Mouse (Mus musculus) 3T3-L1 (cell line): ENCODE measurements around the gene Bscl2.
"Not testable (repeated sequence)": the region's sequence is repeated elsewhere in the genome, so short reads cannot be mapped to it uniquely, and the experiment has no call there.

Experiments
- DNase-seq: peaks from one replicate; pipeline ENCODE4 v3.0.0-alpha.2; 2015; ENCODE audit warnings: low read depth, low spot score

Gene Bscl2

DNA sequence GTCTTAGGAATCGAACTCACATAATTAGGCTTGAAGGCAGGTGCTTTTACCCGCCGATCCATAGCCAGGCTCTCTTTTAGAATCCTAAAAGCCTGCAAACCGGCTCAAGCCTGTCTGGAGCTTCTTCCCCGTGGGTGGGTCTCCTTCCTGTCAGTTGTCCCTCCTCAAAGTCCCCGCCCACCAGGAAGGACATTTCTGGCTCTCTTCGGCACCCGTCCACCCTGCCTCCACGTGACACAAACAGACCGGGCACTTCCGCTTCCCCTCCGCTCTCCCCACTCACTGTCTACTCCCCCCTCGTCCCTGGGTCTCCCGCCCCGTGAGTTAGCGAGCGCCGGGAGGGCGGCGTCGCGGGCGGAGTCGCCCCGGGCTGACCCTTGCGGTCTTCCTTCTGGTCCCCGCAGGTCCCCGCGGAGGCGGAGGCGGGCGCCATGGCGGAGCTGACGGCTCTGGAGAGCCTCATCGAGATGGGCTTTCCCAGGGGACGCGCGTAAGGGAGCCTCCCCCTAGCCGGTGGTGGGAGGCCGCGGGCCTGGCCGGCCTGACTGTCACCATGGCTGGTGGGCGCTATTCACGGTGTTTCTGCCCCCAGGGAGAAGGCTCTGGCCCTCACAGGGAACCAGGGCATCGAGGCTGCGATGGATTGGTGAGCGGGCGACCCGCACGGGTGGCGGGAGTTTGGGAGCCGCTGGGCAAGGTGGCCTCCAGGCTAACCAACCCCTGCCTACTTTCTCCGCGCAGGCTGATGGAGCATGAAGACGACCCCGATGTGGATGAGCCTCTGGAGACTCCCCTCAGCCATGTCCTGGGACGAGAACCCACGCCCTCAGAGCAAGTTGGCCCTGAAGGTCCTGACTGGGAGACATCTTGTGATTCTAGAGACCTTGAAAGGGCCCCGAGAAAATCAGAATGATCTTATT, 34.3 kb downstream of the Bscl2 start, which contains the start of gene Ubxn1:
TSS of gene Ubxn1 (plus strand) at position 230 of the 920 bp plus-strand sequence.
- peak; percentile 100 for DNase-seq

DNA sequence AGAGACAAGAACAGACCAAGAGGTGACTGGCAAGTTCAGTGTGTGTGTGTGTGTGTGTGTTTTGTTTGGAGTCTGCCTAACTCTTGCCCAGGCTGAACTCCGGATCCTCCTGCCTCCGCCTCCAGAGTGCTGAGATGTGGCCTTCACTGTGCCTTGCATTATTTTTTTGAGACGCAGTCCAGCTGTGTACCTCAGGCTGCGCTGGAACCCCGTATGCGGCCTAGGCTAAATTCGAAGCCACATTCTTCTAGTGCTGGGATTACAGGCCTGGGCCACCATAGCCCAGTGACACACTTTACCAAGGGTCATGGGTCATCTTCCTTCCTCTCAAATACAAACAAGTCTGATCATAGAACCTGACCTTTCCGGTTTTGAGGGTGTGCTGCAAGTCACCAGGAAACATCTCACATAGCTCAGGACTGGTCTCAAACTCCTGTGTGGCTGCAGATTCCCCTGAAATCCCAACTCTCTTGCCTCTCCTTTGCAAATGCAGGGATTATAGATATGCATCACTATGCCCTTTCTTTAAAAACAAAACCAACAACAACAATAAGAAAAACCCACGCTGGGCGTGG, 35.1 kb downstream of the Bscl2 start:
- DNase-seq: no peak

DNA sequence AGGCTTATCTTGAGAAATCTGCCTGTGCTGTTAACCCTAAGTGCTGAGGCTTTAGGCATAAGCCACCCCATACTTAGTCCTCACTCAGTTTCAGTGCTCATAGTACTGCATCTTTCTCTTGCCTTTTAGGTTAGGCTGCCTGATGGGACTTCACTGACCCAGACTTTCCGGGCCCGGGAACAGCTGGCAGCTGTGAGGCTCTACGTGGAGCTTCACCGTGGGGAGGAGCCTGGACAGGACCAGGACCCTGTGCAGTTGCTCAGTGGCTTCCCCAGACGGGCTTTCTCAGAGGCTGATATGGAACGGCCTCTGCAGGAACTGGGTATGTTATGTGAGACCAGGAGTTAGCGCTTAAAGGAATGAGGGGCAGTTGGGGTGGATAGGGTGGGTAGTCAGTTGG, 37.8 kb downstream of the Bscl2 start:
- no peak for DNase-seq

DNA sequence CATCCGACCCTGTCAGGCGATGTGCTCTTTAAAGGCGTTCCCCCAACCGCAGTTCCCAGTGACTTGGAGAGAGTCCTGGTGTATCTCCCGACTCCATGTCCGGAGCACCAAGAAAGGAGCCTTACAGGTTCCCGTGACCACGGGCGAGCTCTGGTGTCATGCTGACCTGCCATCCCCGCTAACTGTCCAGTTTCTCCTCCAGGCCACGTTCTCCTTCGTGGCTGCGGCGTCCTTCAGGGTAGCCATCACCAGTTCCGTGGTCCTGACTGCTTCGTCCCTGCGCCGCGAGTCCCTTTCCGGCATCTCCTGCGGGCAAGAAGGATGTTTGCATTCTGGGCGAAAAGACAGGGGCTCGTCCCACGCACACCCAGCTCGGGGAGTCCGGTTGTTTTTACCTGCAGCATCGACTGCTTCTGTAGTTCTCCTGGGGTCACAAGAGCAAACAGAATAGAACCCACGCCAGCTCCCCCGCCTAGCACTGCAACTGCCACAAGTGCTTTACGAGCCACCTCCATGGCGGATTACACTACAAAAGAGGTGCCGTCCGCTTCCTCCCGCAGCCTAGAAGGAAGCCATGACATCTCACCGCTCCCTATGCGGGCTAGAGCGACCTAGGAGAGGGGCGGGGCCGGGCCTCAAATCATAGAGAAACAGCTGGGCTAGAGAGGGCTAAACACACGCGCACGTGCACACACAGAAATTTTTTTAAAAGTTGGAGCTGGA, 43.2 kb downstream of the Bscl2 start, which contains the start of gene Uqcc3:
TSS of gene Uqcc3 (minus strand) at position 613 of the 723 bp plus-strand sequence.
- DNase-seq: peak; percentile 94

DNA sequence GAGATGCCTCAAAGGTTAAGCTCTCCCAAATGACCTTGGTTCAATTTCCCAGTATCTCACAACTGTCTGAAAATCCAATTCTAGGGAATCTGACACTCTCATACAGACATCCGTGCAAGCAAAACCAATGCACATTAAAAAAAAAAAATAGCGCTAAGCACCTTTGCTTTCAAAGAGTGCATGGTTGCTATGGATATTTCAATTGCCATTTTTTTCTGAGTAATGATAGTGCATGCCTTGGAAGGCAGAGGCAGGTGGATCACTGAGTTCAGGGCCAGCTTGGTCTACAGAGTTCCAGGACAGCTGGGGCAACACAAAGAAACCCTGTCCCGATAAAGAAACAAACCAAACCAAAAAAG, 43.7 kb downstream of the Bscl2 start:
- DNase-seq: no peak

DNA sequence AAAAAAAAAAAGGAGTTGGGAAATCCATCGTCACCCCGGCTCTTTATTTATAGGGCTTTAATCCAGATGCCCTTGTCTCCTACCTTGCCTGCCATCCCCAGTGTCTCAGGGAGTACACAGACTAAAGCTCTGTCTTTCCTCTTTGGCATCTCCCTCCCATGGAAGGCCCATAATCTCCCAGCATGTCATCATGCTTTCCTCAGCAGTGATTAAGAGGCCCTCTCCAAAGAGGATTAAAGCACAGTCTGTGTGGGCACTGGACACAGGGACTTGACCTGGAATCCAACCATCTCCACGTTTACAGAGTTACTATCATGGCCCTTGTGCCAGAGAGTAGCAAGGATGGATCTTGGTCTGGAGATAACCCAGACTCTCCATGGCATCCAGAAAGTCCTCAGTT, 46.3 kb downstream of the Bscl2 start, which contains the start of the genes Lbhd1 and Gm49403:
TSS of gene Lbhd1 (plus strand) at position 117 of the 400 bp plus-strand sequence.
TSS of gene Gm49403 (plus strand) at position 315 of the 400 bp plus-strand sequence.
- no peak for DNase-seq

DNA sequence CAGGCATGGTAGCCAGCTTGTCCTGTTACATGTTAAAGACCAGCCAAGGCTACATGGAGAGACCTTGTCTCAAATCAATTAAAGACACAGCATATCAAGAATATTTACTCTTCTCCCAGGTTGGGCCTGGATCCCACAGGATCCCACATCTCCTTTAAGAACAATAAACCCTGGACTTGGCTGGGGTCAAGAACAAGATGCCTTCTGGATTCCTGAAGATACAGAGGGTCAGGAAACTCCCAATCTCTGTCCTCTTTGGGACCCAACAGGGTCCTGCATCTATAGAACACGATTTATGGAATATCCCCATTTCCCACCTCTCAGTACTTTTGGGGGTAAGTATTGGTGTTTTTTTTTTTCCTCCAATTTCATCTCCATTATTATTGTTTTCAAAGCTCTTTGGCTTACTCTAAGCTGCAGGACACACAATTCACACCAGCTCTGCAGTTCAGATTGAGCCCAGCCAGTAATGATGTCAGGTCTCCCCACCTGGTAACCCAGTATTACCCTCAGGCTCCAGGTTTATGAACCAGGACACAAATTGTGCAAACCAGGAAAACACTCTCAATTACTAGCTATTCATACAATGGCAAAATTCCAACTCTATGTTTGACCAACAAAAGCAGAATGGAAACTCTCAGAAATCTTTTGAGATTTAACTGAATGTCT, 49.8 kb downstream of the Bscl2 start:
- DNase-seq: peak; percentile 37

DNA sequence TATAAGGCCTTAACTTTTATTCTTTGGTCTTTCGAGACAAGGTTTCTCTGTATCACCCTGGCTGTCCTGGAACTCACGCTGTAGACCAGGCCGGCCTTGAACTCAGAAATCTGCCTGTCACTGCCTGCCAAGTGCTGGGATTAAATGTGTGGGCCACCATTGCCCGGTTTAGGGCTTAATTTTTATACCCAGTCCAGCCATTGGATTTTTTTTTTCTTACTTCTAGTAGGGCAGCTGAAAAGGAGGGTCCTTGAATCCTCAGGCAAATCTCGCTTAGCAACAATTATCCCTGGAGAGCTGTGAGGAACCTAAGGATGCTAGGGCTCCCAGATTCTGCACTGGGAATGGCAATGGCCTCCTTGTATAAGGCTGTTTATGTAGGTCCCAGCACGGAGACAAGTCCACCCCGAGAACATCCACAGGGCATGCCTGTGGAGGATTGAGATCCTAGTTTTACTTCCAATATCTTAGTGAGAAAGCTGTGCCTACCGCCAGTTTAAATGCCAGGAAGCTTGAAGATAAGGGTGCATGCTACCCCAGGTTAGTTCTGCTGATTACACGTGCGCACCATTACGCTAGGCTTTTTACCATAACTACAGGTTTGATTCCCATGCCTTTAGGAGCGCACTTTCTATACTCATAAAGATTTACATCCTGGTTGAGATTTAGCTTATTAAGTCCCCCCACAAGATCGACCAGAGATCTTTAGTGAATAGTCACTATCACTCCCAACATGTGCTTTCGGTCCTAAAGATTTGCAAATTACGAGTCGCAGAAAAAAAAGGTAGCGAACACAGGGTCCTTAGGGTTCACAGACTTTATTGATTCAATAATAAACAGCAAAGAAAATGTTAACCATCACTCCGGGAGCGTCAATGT, 50.6 kb downstream of the Bscl2 start:
- DNase-seq: peak; percentile 36

DNA sequence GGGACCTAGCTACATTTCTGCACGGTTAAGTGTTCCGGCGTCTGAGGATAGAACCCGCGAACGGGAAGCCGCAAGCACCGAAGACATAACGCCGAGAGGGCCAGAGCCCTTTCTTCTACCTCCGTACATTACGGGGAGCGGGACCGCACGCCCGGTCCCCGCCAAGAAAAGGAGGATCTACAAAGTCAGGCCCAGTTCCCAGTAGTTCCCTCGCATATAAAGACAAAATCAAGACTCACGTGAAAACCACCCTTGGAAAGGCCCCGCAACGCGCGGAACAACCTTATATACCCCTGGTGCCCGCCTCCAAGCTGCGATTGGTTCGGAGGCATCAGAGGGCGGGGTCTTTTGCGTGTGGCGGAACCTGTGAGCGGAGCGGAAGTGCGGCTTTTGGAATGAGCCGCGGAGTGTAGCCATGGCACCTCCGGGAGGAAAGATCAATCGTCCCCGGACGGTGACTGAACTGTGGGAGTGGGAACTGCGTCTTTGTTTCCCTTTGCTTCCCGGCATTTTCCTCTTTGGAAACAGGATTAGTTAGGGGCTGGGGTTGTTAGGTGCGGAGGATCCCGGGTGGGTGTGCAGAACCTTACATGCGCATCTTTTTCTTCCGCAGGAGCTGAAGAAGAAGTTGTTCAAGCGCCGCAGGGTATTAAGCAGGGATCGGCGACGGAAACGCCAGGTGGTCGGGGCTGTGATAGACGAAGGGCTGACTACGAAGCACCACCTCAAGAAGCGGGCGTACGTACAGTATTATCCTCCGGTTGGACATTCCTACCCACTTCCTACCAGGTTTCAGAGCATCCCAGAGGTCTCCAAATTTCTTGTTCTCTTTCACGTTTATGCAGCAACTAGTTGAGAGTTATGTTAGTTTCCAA, 51.5 kb downstream of the Bscl2 start, which contains the start of the genes 1810009A15Rik and Gm49416:
TSS of gene 1810009A15Rik (plus strand) at position 343 of the 875 bp plus-strand sequence.
TSS of gene Gm49416 (plus strand) at position 416 of the 875 bp plus-strand sequence.
- DNase-seq: peak; percentile 98

DNA sequence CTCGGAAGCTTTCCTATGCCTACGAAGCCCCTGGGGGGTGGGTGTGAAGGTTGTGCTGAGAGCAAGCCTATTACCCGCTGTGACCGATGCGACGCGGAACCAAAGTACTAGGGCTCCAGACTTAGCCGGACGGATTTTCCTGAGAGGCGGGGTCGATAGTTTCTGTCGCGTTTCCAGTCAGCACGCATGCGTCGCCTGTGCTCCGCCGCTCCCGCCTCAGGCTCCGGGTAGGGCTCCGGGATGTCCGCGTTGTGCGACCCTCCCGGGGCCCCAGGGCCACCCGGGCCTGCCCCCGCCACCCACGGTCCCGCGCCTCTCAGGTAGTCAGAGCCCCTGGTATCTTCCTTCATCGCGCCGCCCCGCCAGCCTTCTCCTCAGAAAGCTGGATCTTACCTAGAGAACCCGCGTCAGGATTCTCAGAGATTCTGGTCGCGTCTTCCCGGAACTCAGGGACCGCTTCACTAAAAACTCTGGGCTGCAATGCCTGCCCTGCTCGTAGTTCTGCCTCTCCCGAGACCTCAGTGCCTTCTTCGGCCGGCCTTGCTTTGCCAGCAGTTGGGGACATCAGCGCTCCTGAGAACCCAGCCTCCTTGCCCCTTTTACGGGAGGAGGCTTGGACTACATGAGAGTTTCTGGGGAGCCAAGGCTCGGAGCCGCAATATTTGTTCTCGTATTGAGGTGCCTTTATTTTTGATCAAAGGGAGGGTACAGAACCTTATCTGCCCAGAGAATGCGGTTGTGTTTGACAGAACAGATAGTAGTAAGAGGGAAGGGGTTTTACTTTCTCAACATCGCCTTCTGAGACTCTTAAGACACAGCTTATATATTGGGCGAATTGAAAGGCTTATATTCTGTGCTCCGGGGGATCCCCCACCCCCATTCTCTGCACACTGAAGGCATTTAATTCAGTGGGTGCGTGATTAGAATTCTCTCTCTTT, 55.8 kb downstream of the Bscl2 start, which contains the start of gene Ints5:
TSS of gene Ints5 (plus strand) at position 177 of the 938 bp plus-strand sequence.
- peak; percentile 92 for DNase-seq

DNA sequence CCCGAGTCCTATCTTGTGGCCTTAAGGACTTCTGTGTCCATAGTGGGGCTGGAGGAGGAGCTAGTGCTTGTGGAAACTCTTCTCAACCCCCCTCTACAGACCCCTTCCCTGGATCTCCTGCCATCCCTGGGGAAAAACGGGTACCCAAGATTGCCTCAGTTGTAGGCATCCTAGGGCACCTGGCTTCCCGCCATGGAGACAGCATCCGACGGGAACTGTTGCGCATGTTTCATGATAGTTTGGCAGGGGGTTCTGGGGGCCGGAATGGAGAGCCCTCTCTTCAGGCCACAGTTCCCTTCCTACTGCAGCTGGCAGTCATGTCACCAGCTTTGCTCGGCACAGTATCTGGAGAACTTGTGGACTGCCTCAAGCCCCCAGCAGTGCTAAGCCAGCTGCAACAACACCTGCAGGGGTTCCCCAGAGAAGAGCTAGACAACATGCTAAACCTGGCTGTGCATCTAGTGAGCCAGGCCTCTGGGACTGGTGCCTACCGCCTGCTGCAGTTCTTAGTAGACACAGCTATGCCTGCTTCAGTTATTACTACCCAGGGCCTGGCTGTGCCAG, 58.2 kb downstream of the Bscl2 start:
- DNase-seq: no peak

DNA sequence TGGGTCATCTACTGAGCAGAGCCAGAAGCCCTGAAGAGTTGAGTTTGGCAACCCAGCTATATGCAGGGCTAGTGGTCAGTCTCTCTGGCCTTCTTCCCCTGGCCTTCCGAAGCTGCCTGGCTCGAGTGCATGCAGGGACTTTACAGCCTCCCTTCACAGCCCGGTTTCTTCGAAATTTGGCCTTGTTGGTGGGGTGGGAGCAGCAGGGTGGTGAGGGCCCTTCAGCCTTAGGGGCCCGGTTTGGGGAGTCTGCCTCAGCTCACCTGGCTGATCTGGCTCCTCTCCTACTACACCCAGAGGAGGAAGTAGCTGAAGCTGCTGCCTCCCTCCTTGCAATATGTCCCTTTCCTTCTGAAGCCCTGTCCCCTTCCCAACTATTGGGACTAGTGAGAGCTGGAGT, 59.0 kb downstream of the Bscl2 start:
- DNase-seq: not testable (repeated sequence)

DNA sequence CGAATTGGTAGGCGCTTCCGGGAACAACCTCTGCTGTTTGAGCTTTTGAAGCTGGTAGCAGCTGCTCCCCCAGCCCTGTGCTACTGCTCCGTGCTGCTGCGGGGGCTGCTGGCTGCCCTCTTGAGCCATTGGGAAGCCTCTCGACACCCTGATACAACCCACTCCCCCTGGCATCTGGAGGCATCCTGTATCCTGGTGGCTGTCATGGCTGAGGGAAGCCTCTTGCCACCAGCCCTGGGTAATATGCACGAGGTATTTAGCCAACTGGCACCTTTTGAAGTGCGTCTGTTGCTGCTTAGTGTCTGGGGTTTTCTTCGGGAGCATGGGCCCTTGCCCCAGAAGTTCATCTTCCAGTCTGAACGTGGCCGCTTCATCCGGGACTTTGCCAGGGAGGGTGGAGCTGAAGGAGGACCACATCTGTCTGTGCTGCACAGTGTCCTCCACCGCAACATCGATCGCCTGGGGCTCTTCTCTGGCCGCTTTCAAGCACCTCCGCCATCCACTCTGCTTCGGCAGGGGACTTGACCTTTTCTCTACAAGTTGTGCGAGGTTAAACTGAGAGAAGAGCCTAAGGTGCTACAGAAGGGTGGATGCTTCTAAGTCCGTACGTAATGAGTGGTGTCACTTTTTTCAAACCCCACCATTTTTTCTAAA, 60.1 kb downstream of the Bscl2 start:
- DNase-seq: peak; percentile 82

DNA sequence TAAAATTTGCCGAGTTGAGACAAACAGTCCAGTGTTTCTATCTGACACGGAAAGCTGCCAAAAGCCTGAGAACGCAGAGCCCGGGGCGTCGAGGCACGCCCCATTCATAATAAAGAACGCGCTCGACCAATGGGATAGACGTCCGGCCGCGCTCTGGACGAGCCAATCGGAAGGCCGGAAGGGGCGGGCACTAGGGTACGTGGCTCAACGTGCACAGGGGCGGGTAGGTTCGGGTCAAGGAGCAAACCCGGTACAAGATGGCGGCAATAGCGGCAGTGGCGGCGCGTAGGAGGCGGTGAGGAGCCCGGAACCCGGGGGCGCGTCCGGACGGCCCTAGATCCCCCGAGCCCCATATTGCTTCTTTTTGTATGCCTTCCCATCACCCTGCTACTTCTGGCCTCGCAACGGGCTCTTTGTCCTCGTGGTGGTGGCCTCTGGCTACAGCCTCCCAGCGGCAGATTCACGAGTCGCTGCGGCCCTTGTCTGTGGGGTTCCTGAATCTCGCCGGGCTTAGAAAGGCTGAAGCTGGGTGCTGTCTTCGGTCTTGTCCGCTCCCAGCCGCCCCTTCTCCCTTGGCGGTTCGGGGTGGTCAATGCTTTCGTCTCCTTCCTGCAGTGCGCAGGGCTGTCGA, 60.7 kb downstream of the Bscl2 start, which contains the start of gene Ganab:
TSS of gene Ganab (plus strand) at position 207 of the 631 bp plus-strand sequence.
- peak; percentile 99 for DNase-seq
